Mouse (Mus musculus) E14TG2a.4 (cell line): Measurements from ENCODE around the gene Tcte3.
"Not testable (repeated sequence)": the region's sequence is repeated elsewhere in the genome, so short reads cannot be mapped to it uniquely, and the experiment has no call there.

ENCODE experiments used
- CTCF ChIP-seq: conservative IDR thresholded peaks from 2 replicates; pipeline ENCODE4 v1.5.1; 2014; ENCODE audit warnings: low read length
- POU5F1 ChIP-seq: IDR thresholded peaks from 2 replicates; pipeline ENCODE4 v1.6.1; 2014; ENCODE audit warnings: low read length, borderline replicate concordance

- TF ChIP-seq CTCF, POU5F1: not testable (repeated sequence)
Observed at GRCm38 (mm10) chr17:15021503-15022220, 19.6 kb downstream of the Tcte3 start.
